Mouse (Mus musculus) embryonic facial prominence, embryonic 11.5 days (tissue): Measurements from ENCODE around the gene Timp2. TPM values are rescaled to one million over a fixed set of nuclear protein-coding genes. Genes with fewer than 3 reads are reported as not detected.

ENCODE experiments used
- ATAC-seq: fragments of 200-750 bp; cut with Nextera tagmentation; replicated peaks from 2 replicates; pipeline ENCODE4 v1.8.0; 2017; ENCODE audit warnings: low read depth; ENCODE audit not compliant: insufficient number of reproducible peaks, low FRiP score, low TSS enrichment
- DNase-seq: peaks from one replicate; pipeline ENCODE4 v3.0.0-alpha.2; 2015; ENCODE audit warnings: low spot score
- H3K27ac ChIP-seq: fragments of 300-500 bp; sonication (generic); replicated peaks from 2 replicates; pipeline ENCODE4 v1.5.1; 2014; ENCODE audit warnings: mild to moderate bottlenecking, low read depth, low read length, control low read depth
- H3K27me3 ChIP-seq: fragments of 300-500 bp; sonication (generic); 2 replicates; pipeline ENCODE4 v1.6.1; 2014; ENCODE audit warnings: mild to moderate bottlenecking, low read length, moderate library complexity, mixed read lengths; ENCODE audit not compliant: control insufficient read depth, insufficient read depth
- H3K36me3 ChIP-seq: fragments of 300-500 bp; sonication (generic); replicated peaks from 2 replicates; pipeline ENCODE4 v1.6.1; 2014; ENCODE audit warnings: low read depth, mild to moderate bottlenecking, low read length, moderate library complexity, mixed read lengths; ENCODE audit not compliant: control insufficient read depth, insufficient read depth
- H3K4me1 ChIP-seq: fragments of 300-500 bp; sonication (generic); 2 replicates; pipeline ENCODE4 v1.6.1; 2014; ENCODE audit warnings: low read length, mixed read lengths; ENCODE audit not compliant: control insufficient read depth, insufficient read depth
- H3K4me2 ChIP-seq: fragments of 300-500 bp; sonication (generic); 2 replicates; pipeline ENCODE4 v1.6.1; 2014; ENCODE audit warnings: low read depth, mild to moderate bottlenecking, control low read depth, low read length, moderate library complexity
- H3K4me3 ChIP-seq: fragments of 300-500 bp; sonication (generic); 2 replicates; pipeline ENCODE4 v1.5.1; 2014; ENCODE audit warnings: low read depth, low read length, control low read depth
- H3K9ac ChIP-seq: fragments of 300-500 bp; sonication (generic); replicated peaks from 2 replicates; pipeline ENCODE4 v1.6.1; 2014; ENCODE audit warnings: mild to moderate bottlenecking, control low read depth, low read length
- H3K9me3 ChIP-seq: fragments of 300-500 bp; sonication (generic); replicated peaks from 2 replicates; pipeline ENCODE4 v1.6.1; 2016; ENCODE audit warnings: mild to moderate bottlenecking, low read length, inconsistent platforms, mixed read lengths; ENCODE audit not compliant: control insufficient read depth
- WGBS: fragments of 180-500 bp; shearing (Covaris S2); extraction: QIAGEN DNeasy Blood & Tissue Kit; methylation state at CpG from one replicate; pipeline ENCODE4 v1.1.7; 2014; 5-methylcytosine and 5-hydroxymethylcytosine counted together
- polyA plus RNA-seq: library from polyadenylated mRNA; unstranded; fragments of >200 nt; fragmentation: Nextera tagmentation; extraction: Ambion mirVana; gene quantifications from 2 replicates; pipeline ENCODE4 v1.2.1, GENCODE M21; 2014

Gene Timp2
- polyA plus RNA-seq, 1 experiment from 2014 or later: 73.2 TPM

GRCm38 (mm10) chr11:118286434-118286833, 69.1 kb downstream of the Timp2 start:
- Histone ChIP-seq H3K4me3 (no peak overlapping the region), H3K36me3 (peaks cover 7% of the 10 kb centered on the region), H3K4me1 (no peaks in the 10 kb centered on the region; the same call in 1 of the 2 replicates), H3K9ac (no peak overlapping the region), H3K27ac (no peak overlapping the region), H3K27me3 (no peaks in the 10 kb centered on the region), H3K4me2 (no peak overlapping the region), H3K9me3 (no peaks in the 10 kb centered on the region)
- ATAC-seq: no peak
- no peak for DNase-seq
- 93% methylated on average over 9 of the region's 9 CpGs for WGBS

GRCm38 (mm10) chr11:118285791-118286190, 69.7 kb downstream of the Timp2 start:
- Histone ChIP-seq H3K36me3 (peaks cover 7% of the 10 kb centered on the region), H3K9me3 (no peaks in the 10 kb centered on the region), H3K27me3 (no peaks in the 10 kb centered on the region), H3K4me2 (no peak overlapping the region), H3K4me1 (no peaks in the 10 kb centered on the region; the same call in 1 of the 2 replicates), H3K9ac (no peak overlapping the region), H3K27ac (no peak overlapping the region), H3K4me3 (no peak overlapping the region)
- WGBS: 89% methylated on average over 13 of the region's 13 CpGs
- no peak for DNase-seq
- ATAC-seq: no peak

GRCm38 (mm10) chr11:118280218-118280617, 75.3 kb downstream of the Timp2 start:
- Histone ChIP-seq H3K9ac (no peak overlapping the region), H3K27me3 (no peaks in the 10 kb centered on the region), H3K9me3 (no peaks in the 10 kb centered on the region), H3K27ac (no peak overlapping the region), H3K4me2 (no peak overlapping the region), H3K4me1 (no peaks in the 10 kb centered on the region), H3K36me3 (peaks cover 12% of the 10 kb centered on the region), H3K4me3 (no peak overlapping the region)
- ATAC-seq: no peak
- no peak for DNase-seq
- 95% methylated on average over 3 of the region's 3 CpGs for WGBS

- WGBS: 86% methylated on average over 7 of the region's 7 CpGs
- H3K4me3 ChIP-seq: no peak overlapping the region
- ATAC-seq: no peak
- no peak overlapping the region for H3K27ac ChIP-seq
- H3K9ac ChIP-seq: no peak overlapping the region
- H3K9me3 ChIP-seq: no peaks in the 10 kb centered on the region
- H3K36me3 ChIP-seq: peaks cover 17% of the 10 kb centered on the region
- no peaks in the 10 kb centered on the region for H3K27me3 ChIP-seq
- H3K4me2 ChIP-seq: no peak overlapping the region
- no peak for DNase-seq
- no peaks in the 10 kb centered on the region for H3K4me1 ChIP-seq
These were observed 79.2 kb downstream of the Timp2 start for GRCm38 (mm10) chr11:118276328-118276727.

GRCm38 (mm10) chr11:118275092-118275491, 80.4 kb downstream of the Timp2 start:
- Histone ChIP-seq H3K27ac (no peak overlapping the region), H3K4me3 (no peak overlapping the region), H3K9me3 (no peaks in the 10 kb centered on the region), H3K27me3 (no peaks in the 10 kb centered on the region), H3K36me3 (peaks cover 21% of the 10 kb centered on the region), H3K4me2 (no peak overlapping the region), H3K4me1 (no peaks in the 10 kb centered on the region), H3K9ac (no peak overlapping the region)
- WGBS: 94% methylated on average over 9 of the region's 9 CpGs
- no peak for DNase-seq
- ATAC-seq: no peak

GRCm38 (mm10) chr11:118269827-118270226, 85.7 kb downstream of the Timp2 start:
- Histone ChIP-seq H3K9ac (no peak overlapping the region), H3K9me3 (no peaks in the 10 kb centered on the region), H3K36me3 (peaks cover 26% of the 10 kb centered on the region), H3K27ac (no peak overlapping the region), H3K4me1 (no peaks in the 10 kb centered on the region), H3K27me3 (no peaks in the 10 kb centered on the region), H3K4me3 (no peak overlapping the region), H3K4me2 (no peak overlapping the region)
- ATAC-seq (no peak), DNase-seq (peak; percentile 45)
- WGBS: 91% methylated on average over 3 of the region's 3 CpGs

GRCm38 (mm10) chr11:118266666-118267046, 88.9 kb downstream of the Timp2 start:
- 87% methylated on average over 7 of the region's 7 CpGs for WGBS

GRCm38 (mm10) chr11:118266044-118266665, 89.4 kb downstream of the Timp2 start:
- no peak overlapping the region for H3K9ac ChIP-seq
- no peak for ATAC-seq
- H3K4me2 ChIP-seq: no peak overlapping the region
- no peak for DNase-seq
- H3K27me3 ChIP-seq: no peaks in the 10 kb centered on the region
- no peaks in the 10 kb centered on the region for H3K9me3 ChIP-seq
- peaks cover 23% of the 10 kb centered on the region for H3K36me3 ChIP-seq
- 92% methylated on average over 10 of the region's 10 CpGs for WGBS
- H3K27ac ChIP-seq: no peak overlapping the region
- H3K4me3 ChIP-seq: no peak overlapping the region
- no peaks in the 10 kb centered on the region for H3K4me1 ChIP-seq

More at GRCm38 (mm10) chr11:118266666-118267046, 88.9 kb downstream of the Timp2 start:
- Histone ChIP-seq H3K9ac (no peak overlapping the region), H3K36me3 (peaks cover 21% of the 10 kb centered on the region), H3K4me1 (no peaks in the 10 kb centered on the region), H3K9me3 (no peaks in the 10 kb centered on the region), H3K27me3 (no peaks in the 10 kb centered on the region), H3K27ac (no peak overlapping the region), H3K4me3 (no peak overlapping the region), H3K4me2 (no peak overlapping the region)
- no peak for ATAC-seq
- DNase-seq: no peak
